Mouse (Mus musculus) cerebellum, adult 11 months (tissue): ENCODE results near the gene Mypn.

Experiments
- DNase-seq: peaks from one replicate; pipeline ENCODE4 v3.0.0; 2022

Mypn gene

DNA sequence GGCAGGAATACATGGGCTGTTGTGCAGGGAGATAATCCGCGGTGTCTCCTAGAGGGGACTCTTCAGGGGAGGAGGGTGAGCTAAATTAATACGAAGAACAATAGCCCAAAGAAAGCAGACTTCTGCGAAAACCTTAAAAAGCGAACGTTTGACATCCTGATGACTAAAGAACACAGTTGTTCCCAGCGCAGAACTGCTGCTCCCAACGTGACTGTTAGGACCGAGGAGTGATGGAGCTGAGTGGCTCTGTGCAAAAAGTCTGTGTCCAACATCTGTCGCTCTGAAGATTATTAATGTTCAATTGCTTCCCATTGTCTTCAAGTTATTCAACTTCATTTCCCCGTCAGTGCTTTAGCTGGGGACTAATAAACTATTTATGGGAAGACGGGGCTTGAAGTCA, 105.6 kb downstream of the Mypn start:
- no peak for DNase-seq

DNA sequence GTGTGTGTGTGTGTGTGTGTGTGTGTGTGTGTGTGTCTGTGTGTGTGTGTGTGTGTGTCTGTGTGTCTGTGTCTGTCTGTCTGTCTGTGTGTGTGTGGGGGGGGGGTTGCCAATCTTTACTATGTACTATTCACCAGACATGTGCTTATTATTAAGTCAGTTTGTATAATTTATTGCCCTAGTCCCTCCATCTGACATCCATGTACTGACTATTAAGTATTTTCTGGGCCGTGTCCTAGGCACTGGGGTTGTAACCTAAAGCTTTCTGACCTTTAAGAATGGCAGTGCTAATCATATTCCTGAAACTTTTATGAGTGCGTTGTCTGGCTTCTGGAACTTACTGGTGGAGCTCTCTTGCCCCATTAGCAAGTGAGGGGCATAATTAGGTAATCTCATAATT, 107.0 kb downstream of the Mypn start:
- DNase-seq, result no peak

DNA sequence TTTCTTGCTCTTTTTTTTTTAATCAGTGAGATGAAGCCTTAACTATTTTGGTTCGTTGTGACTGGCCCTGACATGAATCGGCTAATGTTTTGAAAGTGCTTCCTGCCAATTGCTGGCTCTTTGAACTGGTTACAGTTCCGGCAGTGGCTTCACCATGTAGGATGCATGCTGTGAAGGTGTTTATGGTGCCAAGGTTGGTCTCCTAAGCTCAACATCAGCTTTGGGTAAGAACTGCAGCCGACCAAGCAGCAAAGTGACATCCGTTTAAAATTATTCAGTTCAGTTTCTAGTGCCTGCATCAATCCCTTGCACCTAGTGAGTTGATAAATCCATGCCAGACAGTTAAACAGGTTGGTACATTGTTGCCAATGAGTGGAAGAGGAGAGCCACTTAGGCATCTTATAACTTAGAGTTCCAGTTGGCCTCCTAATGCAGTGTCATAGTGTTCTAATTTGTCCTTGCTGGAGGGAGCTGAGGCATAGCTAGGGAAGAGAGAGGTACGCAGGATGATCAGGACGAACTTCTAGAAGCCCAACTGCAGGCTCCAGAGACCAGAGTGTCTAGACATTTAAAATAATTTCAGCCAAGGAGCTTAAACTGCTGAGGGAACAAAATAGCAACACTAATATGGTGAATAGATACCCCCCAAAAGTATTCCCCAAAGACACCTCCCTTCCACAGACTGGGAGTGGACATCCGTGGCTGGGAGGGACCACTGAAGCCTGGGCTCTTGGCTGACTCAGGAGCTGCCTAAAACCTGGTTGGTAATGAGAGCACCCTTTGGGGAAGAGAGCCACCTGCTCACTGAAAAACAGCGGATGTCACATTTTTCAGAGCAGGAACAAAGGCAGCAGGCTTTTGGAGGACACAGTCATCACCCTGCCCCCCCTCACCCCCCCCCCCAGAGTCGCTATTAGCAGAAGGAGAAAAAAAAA, 110.9 kb downstream of the Mypn start:
- peak; percentile 55 for DNase-seq

DNA sequence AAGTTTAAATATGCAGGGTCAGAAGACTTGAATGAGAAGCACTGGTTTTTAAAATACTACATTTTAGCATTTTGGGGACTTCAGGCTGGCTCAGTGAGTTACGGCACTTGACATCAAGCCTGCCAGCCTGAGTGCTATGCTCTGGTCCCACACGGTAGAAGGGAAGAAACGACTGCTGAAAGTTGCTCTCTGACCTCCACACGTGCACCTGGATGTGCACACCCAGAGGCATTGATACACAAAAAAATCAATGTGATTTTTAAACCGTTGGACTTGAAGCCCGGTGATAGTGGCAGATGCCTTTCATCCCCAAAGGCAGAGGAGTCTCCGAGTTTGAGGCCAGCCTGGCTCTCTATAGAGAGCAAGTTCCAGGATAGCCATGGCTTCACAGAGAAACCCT, 111.8 kb downstream of the Mypn start:
- no peak for DNase-seq

DNA sequence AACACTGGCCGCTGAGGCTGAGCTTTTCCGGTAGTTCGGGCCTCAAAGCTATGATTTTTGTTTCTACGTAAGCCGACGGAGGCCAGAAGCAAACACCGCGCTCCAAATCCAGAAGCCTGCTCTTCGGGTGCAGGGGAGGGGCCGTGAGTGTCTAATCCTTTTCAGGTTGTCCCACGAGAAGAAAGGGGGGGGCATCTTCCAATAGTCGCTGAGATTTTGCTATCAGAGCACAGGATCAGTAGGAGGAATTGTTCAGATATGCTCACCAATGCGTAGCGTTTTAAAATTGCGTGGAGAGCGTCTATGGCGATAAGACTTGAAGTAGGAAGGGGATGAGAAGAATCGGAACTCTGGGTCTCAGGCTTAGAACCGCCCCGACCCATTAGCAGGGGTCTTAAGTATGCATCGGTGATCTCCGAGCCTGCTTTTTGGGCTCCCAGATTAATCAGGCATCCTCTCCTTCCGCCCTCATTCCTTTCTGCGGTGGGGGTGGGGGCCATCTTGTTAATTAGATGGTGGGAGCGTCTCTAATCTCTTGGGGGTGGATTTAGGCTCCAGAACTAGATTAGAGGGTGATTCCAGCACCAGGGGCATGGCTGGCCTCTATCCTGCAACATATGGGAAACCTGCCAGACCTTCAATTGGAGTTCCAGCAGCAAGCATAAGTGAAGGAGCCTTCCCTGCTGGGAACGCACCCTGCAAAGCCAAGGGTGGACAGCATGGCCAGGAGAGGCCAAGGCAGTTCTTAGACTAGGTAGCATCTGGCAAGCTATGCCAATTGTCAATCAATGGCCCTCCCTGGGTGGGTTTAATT, 113.8 kb downstream of the Mypn start:
- DNase-seq, result peak; percentile 51

DNA sequence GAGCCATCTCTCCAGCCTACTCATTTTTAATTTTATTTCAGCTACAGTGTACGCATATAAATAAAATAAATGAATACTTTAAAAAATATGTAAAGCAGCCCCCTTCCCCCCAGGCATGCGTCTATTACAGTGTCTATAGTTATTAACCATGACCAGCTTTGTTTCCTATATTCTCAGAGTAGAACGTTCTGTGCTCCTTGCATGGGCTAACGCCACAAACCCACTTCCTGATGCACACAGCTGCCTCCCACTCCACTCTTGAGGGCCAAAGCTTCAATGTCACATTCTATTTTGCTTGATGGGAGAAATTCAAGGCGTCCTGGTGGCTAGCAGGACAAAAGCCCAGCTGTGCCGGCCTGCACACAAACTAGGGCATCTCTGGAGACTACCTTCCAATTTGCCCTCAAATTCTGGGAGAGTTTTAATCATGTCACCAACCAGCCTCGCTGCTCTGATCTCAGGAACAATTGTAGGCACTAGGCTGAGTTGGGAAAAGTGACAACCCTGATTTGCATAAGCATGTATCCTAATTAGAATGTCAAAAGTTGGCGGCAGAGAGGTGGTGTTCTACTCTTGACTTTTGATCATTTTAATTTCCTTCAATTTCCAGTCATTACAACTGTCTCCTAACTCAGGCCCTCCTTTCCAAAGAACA, 114.5 kb downstream of the Mypn start:
- no peak for DNase-seq

DNA sequence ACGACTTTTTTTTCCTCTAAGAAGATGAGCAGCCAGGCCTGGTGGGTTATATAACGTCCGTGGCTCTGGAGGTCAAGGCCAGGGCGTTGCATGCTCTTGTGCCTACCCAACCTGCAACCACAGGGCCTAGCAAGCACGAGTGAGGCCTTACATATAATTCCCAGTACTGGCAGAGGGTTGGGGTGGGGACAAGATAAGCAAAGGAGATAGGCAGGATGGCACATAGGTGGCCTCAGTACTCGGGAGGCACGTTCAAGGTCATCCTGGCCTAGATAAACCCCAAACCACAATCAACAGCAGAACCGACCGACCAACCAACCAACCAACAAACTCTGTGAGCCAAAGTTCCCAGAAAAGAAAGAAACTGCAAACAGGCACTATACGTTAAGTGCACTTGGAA, 117.4 kb downstream of the Mypn start:
- DNase-seq, result no peak

DNA sequence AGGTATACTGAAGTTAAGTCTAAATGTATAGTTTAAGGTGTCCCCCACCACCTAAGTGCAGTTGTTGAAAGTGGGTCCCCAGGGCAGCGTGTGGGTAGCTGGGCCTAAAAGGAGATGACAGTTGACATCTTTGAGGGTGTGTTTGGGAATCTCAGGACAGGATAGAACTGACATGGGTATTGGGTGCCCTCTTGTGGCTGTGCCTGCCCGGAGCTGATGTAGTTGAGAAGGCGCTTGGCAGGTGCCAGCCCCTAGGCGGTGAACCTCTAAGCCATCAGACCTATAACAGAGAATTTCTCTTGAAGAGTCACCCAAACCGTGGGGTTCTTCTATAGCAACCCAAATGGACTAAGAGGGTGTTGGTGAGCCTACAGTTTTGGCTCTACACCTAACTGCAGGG, 137.8 kb downstream of the Mypn start:
- peak; percentile 82 for DNase-seq
